Mouse (Mus musculus) small intestine, adult 2 months (tissue): Measurements from ENCODE around the gene Cytl1. TPM values are rescaled to one million over a fixed set of nuclear protein-coding genes. Genes with fewer than 3 reads are reported as not detected.

Source experiments
- H3K27ac ChIP-seq: fragments of 200-500 bp; 2 replicates; pipeline ENCODE4 v1.5.1; 2012; ENCODE audit warnings: low read depth, low read length, control low read depth, inconsistent platforms; ENCODE audit not compliant: insufficient read depth
- H3K27me3 ChIP-seq: fragments of 200-500 bp; 2 replicates; pipeline ENCODE4 v1.6.1; 2012; ENCODE audit warnings: mild to moderate bottlenecking, moderate library complexity, low read length, inconsistent platforms; ENCODE audit not compliant: control insufficient read depth, insufficient read depth
- H3K36me3 ChIP-seq: fragments of 200-500 bp; 2 replicates; pipeline ENCODE4 v1.6.1; 2012; ENCODE audit warnings: mild to moderate bottlenecking, low read length, control low read depth, inconsistent platforms; ENCODE audit not compliant: control insufficient read depth, insufficient read depth
- H3K4me1 ChIP-seq: fragments of 200-500 bp; 2 replicates; pipeline ENCODE4 v1.6.1; 2012; ENCODE audit warnings: low read length, inconsistent platforms, mixed read lengths; ENCODE audit not compliant: control insufficient read depth, insufficient read depth, insufficient read length
- H3K4me3 ChIP-seq: fragments of 200-500 bp; 2 replicates; pipeline ENCODE4 v1.5.1; 2012; ENCODE audit warnings: low read depth, mild to moderate bottlenecking, control low read depth, inconsistent platforms, low read length, moderate library complexity
- CTCF ChIP-seq: fragments of 200-500 bp; IDR thresholded peaks from 2 replicates; pipeline ENCODE4 v1.5.1; 2012; ENCODE audit warnings: low read depth, mild to moderate bottlenecking, control low read depth, inconsistent platforms, low read length, moderate library complexity, mixed read lengths; ENCODE audit not compliant: insufficient replicate concordance, insufficient read length; ENCODE audit errors: extremely low read depth
- POLR2A ChIP-seq: fragments of 200-500 bp; IDR thresholded peaks from 2 replicates; pipeline ENCODE4 v1.6.1; 2012; ENCODE audit warnings: low read depth, mild to moderate bottlenecking, control low read depth, inconsistent platforms, low read length, moderate library complexity
- WGBS: fragments of 180-500 bp; shearing (Covaris S2); methylation state at CpG from one replicate; pipeline ENCODE4 v1.1.7; 2018; 5-methylcytosine and 5-hydroxymethylcytosine counted together
- polyA plus RNA-seq: library from polyadenylated mRNA; depleted of rRNA; stranded (reverse); fragments of >200 nt; gene quantifications from 2 replicates; pipeline ENCODE4 v1.2.3, GENCODE M21; 2012

Cytl1 gene
- polyA plus RNA-seq, 1 experiment, result 5.1 TPM

- Histone ChIP-seq H3K27me3 (no peaks in the 10 kb centered on the region), H3K4me3 (no peak overlapping the region), H3K36me3 (no peaks in the 10 kb centered on the region), H3K27ac (no peak overlapping the region), H3K4me1 (no peaks in the 10 kb centered on the region)
- TF ChIP-seq POLR2A, result no peak
- no peak for TF ChIP-seq CTCF
- WGBS, result 69% methylated on average over 13 of the region's 13 CpGs
These were observed 8.8 kb downstream of the Cytl1 start for GRCm38 (mm10) chr5:37743889-37744707.

GRCm38 (mm10) chr5:37752027-37752967 is 17.0 kb downstream of the Cytl1 start:
- Histone ChIP-seq H3K27me3 (no peaks in the 10 kb centered on the region), H3K36me3 (no peaks in the 10 kb centered on the region), H3K4me1 (peaks cover 6% of the 10 kb centered on the region), H3K4me3 (no peak overlapping the region), H3K27ac (peak overlapping the region; percentile 73)
- TF ChIP-seq CTCF, result peak; percentile 50; the same call in 1 of the 2 replicates
- no peak for TF ChIP-seq POLR2A
- WGBS, result 52% methylated on average over 8 of the region's 8 CpGs

- Histone ChIP-seq H3K27ac (peak overlapping the region; percentile 91), H3K4me1 (peaks cover 6% of the 10 kb centered on the region), H3K27me3 (no peaks in the 10 kb centered on the region), H3K36me3 (no peaks in the 10 kb centered on the region), H3K4me3 (no peak overlapping the region)
- WGBS, result 25% methylated on average over 7 of the region's 7 CpGs
- TF ChIP-seq POLR2A (no peak), CTCF (no peak)
These were observed 18.0 kb downstream of the Cytl1 start for GRCm38 (mm10) chr5:37753366-37753765.

GRCm38 (mm10) chr5:37762046-37762445 is 26.7 kb downstream of the Cytl1 start:
- no peaks in the 10 kb centered on the region for H3K36me3 ChIP-seq
- WGBS, result 91% methylated on average over 3 of the region's 3 CpGs
- TF ChIP-seq POLR2A, result no peak
- TF ChIP-seq CTCF, result no peak

GRCm38 (mm10) chr5:37765851-37766250 is 30.5 kb downstream of the Cytl1 start:
- Histone ChIP-seq H3K4me1 (no peaks in the 10 kb centered on the region), H3K27ac (no peak overlapping the region), H3K27me3 (0 out of 2 replicates have a peak, but pooled peaks cover 2% of the 10 kb centered on the region), H3K4me3 (no peak overlapping the region), H3K36me3 (no peaks in the 10 kb centered on the region)
- 81% methylated on average over 8 of the region's 8 CpGs for WGBS
- TF ChIP-seq CTCF, result no peak
- TF ChIP-seq POLR2A, result no peak

More at GRCm38 (mm10) chr5:37762046-37762445, 26.7 kb downstream of the Cytl1 start:
- no peak overlapping the region for H3K27ac ChIP-seq
- no peaks in the 10 kb centered on the region for H3K4me1 ChIP-seq
- no peak overlapping the region for H3K4me3 ChIP-seq
- H3K27me3 ChIP-seq, result 0 out of 2 replicates have a peak, but pooled peaks cover 2% of the 10 kb centered on the region

GRCm38 (mm10) chr5:37767231-37767630 is 31.9 kb downstream of the Cytl1 start:
- WGBS, result 78% methylated on average over 5 of the region's 5 CpGs
- H3K27me3 ChIP-seq, result 0 out of 2 replicates have a peak, but pooled peaks cover 2% of the 10 kb centered on the region
- no peak overlapping the region for H3K4me3 ChIP-seq
- H3K36me3 ChIP-seq, result no peaks in the 10 kb centered on the region
- TF ChIP-seq POLR2A, result no peak
- no peak for TF ChIP-seq CTCF
- H3K27ac ChIP-seq, result no peak overlapping the region
- no peaks in the 10 kb centered on the region for H3K4me1 ChIP-seq
